Mouse (Mus musculus): ENCODE measurements around the gene Efna4. TPM values are rescaled to one million over a fixed set of nuclear protein-coding genes. Genes with fewer than 3 reads are reported as not detected.
A peak's percentile ranks its signal among the peaks of the same experiment; 100 is the strongest.

Gene Efna4
- total RNA-seq, 1 experiment from 2014 or later = 0.26 TPM

GRCm38 (mm10) chr3:89305551-89306325, 32.1 kb downstream of the Efna4 start:
- peak; percentile 38 for DNase-seq

GRCm38 (mm10) chr3:89305105-89305504, 32.7 kb downstream of the Efna4 start:
- DNase-seq = no peak

GRCm38 (mm10) chr3:89304440-89304839, 33.4 kb downstream of the Efna4 start:
- no peak for DNase-seq

GRCm38 (mm10) chr3:89300514-89300913, 37.3 kb downstream of the Efna4 start:
- DNase-seq = no peak

- DNase-seq = no peak
Observed at GRCm38 (mm10) chr3:89300071-89300470, 37.8 kb downstream of the Efna4 start.

GRCm38 (mm10) chr3:89299499-89299898, 38.3 kb downstream of the Efna4 start:
- peak; percentile 77 for DNase-seq

GRCm38 (mm10) chr3:89298908-89299307, 38.9 kb downstream of the Efna4 start:
- DNase-seq = no peak

- no peak for DNase-seq
Observed at GRCm38 (mm10) chr3:89296761-89297396, 40.9 kb downstream of the Efna4 start.

GRCm38 (mm10) chr3:89295685-89296230, 42.1 kb downstream of the Efna4 start:
- no peak for DNase-seq

GRCm38 (mm10) chr3:89294195-89294594, 43.6 kb downstream of the Efna4 start:
- DNase-seq = no peak

- DNase-seq = no peak
Observed at GRCm38 (mm10) chr3:89293247-89293918, 44.4 kb downstream of the Efna4 start.

- DNase-seq = no peak
Observed at GRCm38 (mm10) chr3:89292303-89292702, 45.5 kb downstream of the Efna4 start.

- no peak for DNase-seq
Observed at GRCm38 (mm10) chr3:89291874-89292273, 46.0 kb downstream of the Efna4 start.

GRCm38 (mm10) chr3:89288503-89288928, 49.3 kb downstream of the Efna4 start:
- peak; percentile 28 for DNase-seq

- no peak for DNase-seq
Observed at GRCm38 (mm10) chr3:89287286-89287685, 50.5 kb downstream of the Efna4 start.

- DNase-seq = no peak
Observed at GRCm38 (mm10) chr3:89285526-89285925, 52.3 kb downstream of the Efna4 start.

GRCm38 (mm10) chr3:89284261-89284660, 53.6 kb downstream of the Efna4 start:
- DNase-seq = no peak

Other genes starting within 250 kb of the Efna4 start
- gene Rusc1, start 244.7 kb downstream of the Efna4 start, total RNA-seq (2021) = 19.8 and 21.5 TPM in 2 replicates
- gene Gm43738, start 236.9 kb downstream of the Efna4 start, total RNA-seq (2021) = not detected in 2 replicates
- gene Fdps, start 236.1 kb downstream of the Efna4 start, total RNA-seq (2021) = 99.6 and 157 TPM in 2 replicates
- gene Pklr, start 201.9 kb downstream of the Efna4 start, total RNA-seq (2021) = 1.6 and 15.1 TPM in 2 replicates
- 3.3 and 5.3 TPM in 2 replicates for gene Hcn3, start 177.8 kb downstream of the Efna4 start, total RNA-seq (2021)
- gene Clk2, start 173.2 kb downstream of the Efna4 start, total RNA-seq (2021) = 50.3 and 69.1 TPM in 2 replicates
- 75.4 and 76.9 TPM in 2 replicates for gene Scamp3, start 160.6 kb downstream of the Efna4 start, total RNA-seq (2021)
- 15.0 and 21.1 TPM in 2 replicates for gene Fam189b, start 154.9 kb downstream of the Efna4 start, total RNA-seq (2021)
- gene Gba, start 135.1 kb downstream of the Efna4 start, total RNA-seq (2021) = 52.4 and 57.5 TPM in 2 replicates
- 9.0 and 12.7 TPM in 2 replicates for gene Thbs3, start 122.8 kb downstream of the Efna4 start, total RNA-seq (2021)
- gene Mtx1, start 110.9 kb downstream of the Efna4 start, total RNA-seq (2021) = 152 and 162 TPM in 2 replicates
- 0.64 and 1.3 TPM in 2 replicates for gene Muc1, start 109.0 kb downstream of the Efna4 start, total RNA-seq (2021)
- gene Krtcap2, start 92.1 kb downstream of the Efna4 start, total RNA-seq (2021) = 95.0 and 110 TPM in 2 replicates
- 1.4 and 3.2 TPM in 2 replicates for gene Trim46, start 91.7 kb downstream of the Efna4 start, total RNA-seq (2021)
- 107 and 116 TPM in 2 replicates for gene Dpm3, start 78.7 kb downstream of the Efna4 start, total RNA-seq (2021)
- gene Slc50a1, start 67.5 kb downstream of the Efna4 start, total RNA-seq (2021) = 40.4 and 54.7 TPM in 2 replicates
- gene Efna1, start 56.9 kb downstream of the Efna4 start, total RNA-seq (2021) = 19.1 and 21.9 TPM in 2 replicates
- 0.38 and 0.59 TPM in 2 replicates for gene Efna3, start 15.1 kb downstream of the Efna4 start, total RNA-seq (2021)
- 66.0 and 79.5 TPM in 2 replicates for gene Adam15, start 12.0 kb upstream of the Efna4 start, total RNA-seq (2021)
- 0.68 and 0.70 TPM in 2 replicates for gene Dcst2, start 23.9 kb upstream of the Efna4 start, total RNA-seq (2021)
- gene Dcst1, start 27.2 kb upstream of the Efna4 start, total RNA-seq (2021) = 0.30 and 0.71 TPM in 2 replicates
- 67.1 and 72.7 TPM in 2 replicates for gene Zbtb7b, start 56.7 kb upstream of the Efna4 start, total RNA-seq (2021)
- 0.26 TPM in 1 of 2 replicates, not detected in the other for gene Lenep, start 64.8 kb upstream of the Efna4 start, total RNA-seq (2021)
- gene Flad1, start 73.8 kb upstream of the Efna4 start, total RNA-seq (2021) = 42.2 and 43.8 TPM in 2 replicates
- gene Cks1b, start 80.4 kb upstream of the Efna4 start, total RNA-seq (2021) = 34.9 and 38.0 TPM in 2 replicates
- gene Shc1, start 80.4 kb upstream of the Efna4 start, total RNA-seq (2021) = 80.5 and 94.6 TPM in 2 replicates
- gene Pygo2, start 92.2 kb upstream of the Efna4 start, total RNA-seq (2021) = 36.4 and 48.3 TPM in 2 replicates
- gene Pbxip1, start 98.7 kb upstream of the Efna4 start, total RNA-seq (2021) = 43.9 and 48.7 TPM in 2 replicates
- gene Pmvk, start 116.5 kb upstream of the Efna4 start, total RNA-seq (2021) = 16.6 and 19.0 TPM in 2 replicates
- 5.3 and 5.7 TPM in 2 replicates for gene Kcnn3, start 182.1 kb upstream of the Efna4 start, total RNA-seq (2021)